Mouse (Mus musculus): ENCODE results near the gene Hba-a1. TPM values are rescaled to one million over a fixed set of nuclear protein-coding genes. Genes with fewer than 3 reads are reported as not detected.

Hba-a1 gene
- polyA plus RNA-seq, 1 experiment from 2014 or later, result 4,954 TPM

- no peaks in the 10 kb centered on the region for H3K9me3 ChIP-seq
- peaks cover 34% of the 10 kb centered on the region for H3K27me3 ChIP-seq (ENCODE audit: insufficient read depth, poor library complexity, severe bottlenecking)
- no peak overlapping the region for H3K27ac ChIP-seq
- H3K4me3 ChIP-seq, result no peak overlapping the region
- H3K36me3 ChIP-seq, result no peaks in the 10 kb centered on the region
- 77% methylated on average over 1 of the region's 1 CpGs for WGBS
- H3K4me1 ChIP-seq, result no peaks in the 10 kb centered on the region; the same call in 1 of the 2 replicates
- DNase-seq (ENCODE audit: low spot score), result no peak
These were observed 20.1 kb downstream of the Hba-a1 start for GRCm38 (mm10) chr11:32303455-32303854.

- Histone ChIP-seq H3K36me3 (no peaks in the 10 kb centered on the region), H3K27me3 (ENCODE audit: insufficient read depth, poor library complexity, severe bottlenecking) (peaks cover 16% of the 10 kb centered on the region), H3K27ac (no peak overlapping the region), H3K4me3 (no peak overlapping the region), H3K4me1 (peaks cover 3% of the 10 kb centered on the region; the same call in 1 of the 2 replicates), H3K9me3 (no peaks in the 10 kb centered on the region)
- no peak for DNase-seq (ENCODE audit: low spot score)
- WGBS, result 77% methylated on average over 1 of the region's 1 CpGs
These were observed 23.7 kb downstream of the Hba-a1 start for GRCm38 (mm10) chr11:32307006-32307405.

DNA sequence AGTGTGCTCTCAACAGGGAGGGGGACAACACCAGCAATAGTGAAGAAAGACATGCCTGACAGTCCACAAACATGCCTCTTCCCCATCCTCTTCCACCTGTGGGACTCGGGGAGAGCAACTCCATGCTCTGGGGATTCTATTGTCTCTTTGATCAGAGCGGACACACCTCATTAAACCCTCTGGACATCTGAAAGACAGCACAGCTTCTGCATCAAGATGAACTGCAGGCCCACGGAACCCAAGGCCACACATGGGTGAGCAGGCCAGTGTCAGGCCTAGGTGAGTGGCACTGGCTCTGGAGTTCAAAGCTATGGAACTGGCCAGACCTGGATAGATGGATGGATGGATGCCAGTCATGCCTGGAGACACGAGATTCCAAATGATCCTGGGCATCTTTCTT is 26.1 kb downstream of the Hba-a1 start:
- WGBS, result 67% methylated on average over 4 of the region's 4 CpGs
- DNase-seq (ENCODE audit: low spot score), result no peak

GRCm38 (mm10) chr11:32309928-32310327 is 26.6 kb downstream of the Hba-a1 start:
- Histone ChIP-seq H3K36me3 (no peaks in the 10 kb centered on the region), H3K27ac (no peak overlapping the region)
- WGBS, result 60% methylated on average over 3 of the region's 3 CpGs

More for the DNA sequence above, 26.1 kb downstream of the Hba-a1 start:
- Histone ChIP-seq H3K4me3 (no peak overlapping the region), H3K36me3 (no peaks in the 10 kb centered on the region), H3K27me3 (ENCODE audit: insufficient read depth, poor library complexity, severe bottlenecking) (0 out of 2 replicates have a peak, but pooled peaks cover 2% of the 10 kb centered on the region), H3K9me3 (no peaks in the 10 kb centered on the region), H3K27ac (no peak overlapping the region), H3K4me1 (peaks cover 15% of the 10 kb centered on the region; the same call in 1 of the 2 replicates)

DNA sequence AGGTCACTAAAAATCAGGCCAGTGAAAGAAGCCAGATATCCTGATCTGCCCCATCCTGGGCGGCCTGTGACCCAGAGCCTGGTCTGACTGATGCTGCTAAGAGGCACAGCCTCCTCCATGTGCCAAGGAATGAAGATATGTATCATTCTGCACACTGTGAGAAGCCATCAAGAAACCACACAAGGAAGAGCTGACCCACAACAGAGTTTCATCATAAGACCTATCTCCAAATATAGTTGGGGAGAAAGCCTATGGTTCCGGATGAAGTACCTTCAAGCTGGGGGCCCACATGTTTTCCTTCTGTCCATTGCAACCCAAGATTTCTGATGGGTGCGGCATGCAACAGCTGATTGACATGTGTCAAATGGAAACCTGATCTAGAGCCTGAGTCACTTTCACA is 32.7 kb downstream of the Hba-a1 start:
- 77% methylated on average over 3 of the region's 3 CpGs for WGBS
- 0 out of 2 replicates have a peak, but pooled peaks cover 17% of the 10 kb centered on the region for H3K27me3 ChIP-seq (ENCODE audit: insufficient read depth, poor library complexity, severe bottlenecking)
- no peak for DNase-seq (ENCODE audit: low spot score)
- no peak overlapping the region for H3K27ac ChIP-seq
- no peaks in the 10 kb centered on the region for H3K9me3 ChIP-seq
- H3K36me3 ChIP-seq, result no peaks in the 10 kb centered on the region
- peaks cover 21% of the 10 kb centered on the region for H3K4me1 ChIP-seq
- H3K4me3 ChIP-seq, result no peak overlapping the region

More at GRCm38 (mm10) chr11:32309928-32310327, 26.6 kb downstream of the Hba-a1 start:
- H3K4me1 ChIP-seq, result peaks cover 15% of the 10 kb centered on the region; the same call in 1 of the 2 replicates
- 0 out of 2 replicates have a peak, but pooled peaks cover 7% of the 10 kb centered on the region for H3K27me3 ChIP-seq (ENCODE audit: insufficient read depth, poor library complexity, severe bottlenecking)
- H3K9me3 ChIP-seq, result no peaks in the 10 kb centered on the region
- DNase-seq (ENCODE audit: low spot score), result no peak
- no peak overlapping the region for H3K4me3 ChIP-seq

DNA sequence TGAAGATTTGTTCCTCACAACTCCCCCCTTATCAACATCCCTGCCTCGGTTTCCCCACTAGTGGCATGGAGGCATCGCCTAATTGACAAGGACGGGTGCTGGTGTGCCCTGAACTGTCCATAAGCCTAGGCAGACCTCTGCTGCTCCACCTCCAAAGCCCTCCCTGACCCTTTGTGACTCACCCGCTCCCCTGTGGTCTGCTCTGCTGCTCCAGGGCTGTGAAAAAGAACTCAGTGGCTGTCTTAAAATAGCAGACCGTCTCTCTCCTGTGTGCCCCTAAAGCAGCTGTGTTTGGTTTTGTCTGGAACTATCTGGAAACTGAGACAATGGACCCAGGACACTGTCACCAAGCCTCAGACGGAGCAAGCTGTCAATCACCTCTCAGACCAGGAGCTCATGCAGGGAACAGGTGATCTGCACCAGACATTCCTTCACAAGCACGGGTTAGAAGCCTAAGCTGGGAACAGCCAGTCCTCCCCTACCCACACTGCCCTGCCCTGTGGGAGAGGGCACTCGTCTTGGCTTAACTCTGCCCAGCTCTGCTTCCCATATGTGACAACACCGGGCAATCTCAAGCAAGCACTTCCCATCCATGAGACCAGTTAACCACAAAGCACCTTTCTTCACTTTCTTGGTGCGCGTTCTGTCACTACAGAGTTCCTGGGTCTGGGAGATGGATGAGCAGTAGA is 37.3 kb downstream of the Hba-a1 start:
- H3K4me3 ChIP-seq, result no peak overlapping the region
- WGBS, result 59% methylated on average over 11 of the region's 11 CpGs

DNA sequence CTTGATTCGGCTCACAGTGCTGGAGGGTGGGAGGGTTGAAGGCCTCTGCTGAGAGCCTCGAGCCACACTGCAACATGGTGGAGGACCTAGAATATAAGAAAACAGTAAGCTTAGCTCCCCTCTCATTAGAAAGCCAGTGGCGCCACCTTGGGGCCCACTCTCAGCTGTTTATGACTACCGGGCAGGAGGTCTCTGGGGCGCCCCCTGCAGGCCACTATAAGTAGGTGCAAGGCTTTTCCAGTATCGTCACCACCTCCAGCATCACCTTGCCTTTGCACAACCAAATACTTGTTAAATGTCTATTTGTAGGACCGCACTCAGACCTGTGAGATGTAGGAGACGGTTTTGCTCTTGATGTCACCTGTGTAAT is 37.9 kb downstream of the Hba-a1 start:
- no peak overlapping the region for H3K4me3 ChIP-seq
- DNase-seq (ENCODE audit: low spot score), result peak; percentile 90
- H3K27ac ChIP-seq, result no peak overlapping the region
- 39% methylated on average over 8 of the region's 8 CpGs for whole genome bisulfite sequencing
- H3K27me3 ChIP-seq (ENCODE audit: insufficient read depth, poor library complexity, severe bottlenecking), result peaks cover 19% of the 10 kb centered on the region; the same call in 1 of the 2 replicates
- no peaks in the 10 kb centered on the region for H3K9me3 ChIP-seq
- no peaks in the 10 kb centered on the region for H3K36me3 ChIP-seq
- peaks cover 8% of the 10 kb centered on the region for H3K4me1 ChIP-seq

More for the DNA sequence above, 37.3 kb downstream of the Hba-a1 start:
- Histone ChIP-seq H3K4me1 (peaks cover 8% of the 10 kb centered on the region), H3K36me3 (no peaks in the 10 kb centered on the region), H3K27me3 (ENCODE audit: insufficient read depth, poor library complexity, severe bottlenecking) (peaks cover 19% of the 10 kb centered on the region; the same call in 1 of the 2 replicates), H3K27ac (peak overlapping the region; percentile 29), H3K9me3 (no peaks in the 10 kb centered on the region)
- no peak for DNase-seq (ENCODE audit: low spot score)

DNA sequence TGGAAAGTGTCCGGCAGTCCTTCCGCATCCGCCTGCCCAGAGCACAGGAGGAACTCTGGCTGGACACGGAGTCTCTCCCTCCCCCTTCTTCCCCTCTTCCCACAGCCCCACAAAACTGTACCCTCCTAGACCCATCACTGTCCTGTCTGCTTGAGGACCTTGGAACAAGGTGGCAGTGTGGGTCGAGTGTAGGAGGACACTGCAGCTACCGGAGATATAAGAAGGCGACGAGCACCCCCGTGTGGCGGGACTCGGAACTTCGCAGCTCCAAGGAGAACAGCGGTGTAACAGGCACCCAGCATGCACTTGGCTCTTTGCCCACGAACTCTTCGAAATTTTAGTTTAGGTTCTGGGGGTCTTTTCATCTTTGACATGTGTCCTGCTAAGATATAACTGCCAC is 41.3 kb downstream of the Hba-a1 start:
- 12% methylated on average over 15 of the region's 15 CpGs for WGBS
- Histone ChIP-seq H3K4me3 (peak overlapping the region; percentile 35), H3K27ac (no peak overlapping the region; the same call in 1 of the 2 replicates), H3K9me3 (no peaks in the 10 kb centered on the region), H3K27me3 (ENCODE audit: insufficient read depth, poor library complexity, severe bottlenecking) (peaks cover 14% of the 10 kb centered on the region; the same call in 1 of the 2 replicates), H3K4me1 (peaks cover 8% of the 10 kb centered on the region), H3K36me3 (no peaks in the 10 kb centered on the region)
- peak; percentile 93 for DNase-seq (ENCODE audit: low spot score)

DNA sequence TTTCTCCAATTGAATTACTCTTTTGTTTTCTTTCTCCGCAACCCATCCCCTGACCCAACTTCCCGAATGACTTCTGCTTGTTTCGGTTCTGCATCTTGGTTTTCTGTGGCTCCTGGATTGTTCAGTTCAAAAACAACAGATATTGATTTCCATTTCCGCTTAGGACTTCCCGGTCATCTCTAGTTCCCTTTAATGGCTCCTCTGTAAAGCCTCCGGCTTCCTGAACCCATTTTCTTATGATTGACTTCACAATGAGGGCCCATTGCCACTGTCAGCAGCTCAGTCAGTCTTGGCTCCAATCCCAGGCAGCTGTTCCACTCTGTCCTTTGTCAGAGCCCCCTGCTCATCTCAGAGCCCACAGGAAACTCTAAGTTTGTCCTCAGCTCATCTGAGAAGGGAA is 47.8 kb downstream of the Hba-a1 start:
- no peak for DNase-seq (ENCODE audit: low spot score)
- Histone ChIP-seq H3K4me1 (no peaks in the 10 kb centered on the region), H3K36me3 (no peaks in the 10 kb centered on the region), H3K27ac (0 out of 2 replicates have a peak overlapping the region, but pooled peaks have one; percentile 30), H3K4me3 (no peak overlapping the region), H3K27me3 (ENCODE audit: insufficient read depth, poor library complexity, severe bottlenecking) (no peaks in the 10 kb centered on the region), H3K9me3 (no peaks in the 10 kb centered on the region)
- 55% methylated on average over 6 of the region's 6 CpGs for WGBS

GRCm38 (mm10) chr11:32331861-32332260 is 48.5 kb downstream of the Hba-a1 start:
- Histone ChIP-seq H3K27me3 (ENCODE audit: insufficient read depth, poor library complexity, severe bottlenecking) (no peaks in the 10 kb centered on the region), H3K4me1 (no peaks in the 10 kb centered on the region), H3K9me3 (no peaks in the 10 kb centered on the region), H3K4me3 (no peak overlapping the region), H3K36me3 (no peaks in the 10 kb centered on the region), H3K27ac (no peak overlapping the region)
- WGBS, result 66% methylated on average over 5 of the region's 5 CpGs
- DNase-seq (ENCODE audit: low spot score), result no peak

DNA sequence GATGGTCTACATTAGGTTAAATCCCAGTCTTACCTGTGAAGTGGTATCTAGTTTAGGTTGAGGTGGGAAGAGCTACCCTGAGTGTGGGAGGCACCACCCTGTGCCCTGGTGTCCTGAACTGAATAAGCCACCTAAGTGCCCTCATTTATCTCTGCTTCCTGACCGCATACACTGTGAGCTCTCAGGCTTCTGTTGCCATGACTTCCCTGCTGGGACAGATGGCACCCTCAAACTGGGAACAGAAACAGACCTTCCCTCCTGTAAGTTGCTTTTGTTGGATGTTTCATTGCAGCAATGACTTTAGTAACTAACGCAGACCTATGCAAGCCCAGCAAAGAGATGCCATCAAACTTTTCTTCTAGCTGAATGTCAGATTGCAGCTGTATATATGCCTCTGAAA is 49.9 kb downstream of the Hba-a1 start:
- Histone ChIP-seq H3K4me1 (no peaks in the 10 kb centered on the region), H3K36me3 (no peaks in the 10 kb centered on the region), H3K27ac (no peak overlapping the region), H3K4me3 (no peak overlapping the region), H3K9me3 (no peaks in the 10 kb centered on the region), H3K27me3 (ENCODE audit: insufficient read depth, poor library complexity, severe bottlenecking) (no peaks in the 10 kb centered on the region)
- WGBS, result 79% methylated on average over 2 of the region's 2 CpGs
- no peak for DNase-seq (ENCODE audit: low spot score)

All from heart, embryonic 10.5 days (tissue).